Mouse (Mus musculus): ENCODE measurements at regions not wholly inside any gene's neighbourhood (a gene's known extent, or its start where the extent isn't known, plus 50 kb on each side); places are given as distances from the start of the nearest gene placed in this dataset.

DNA sequence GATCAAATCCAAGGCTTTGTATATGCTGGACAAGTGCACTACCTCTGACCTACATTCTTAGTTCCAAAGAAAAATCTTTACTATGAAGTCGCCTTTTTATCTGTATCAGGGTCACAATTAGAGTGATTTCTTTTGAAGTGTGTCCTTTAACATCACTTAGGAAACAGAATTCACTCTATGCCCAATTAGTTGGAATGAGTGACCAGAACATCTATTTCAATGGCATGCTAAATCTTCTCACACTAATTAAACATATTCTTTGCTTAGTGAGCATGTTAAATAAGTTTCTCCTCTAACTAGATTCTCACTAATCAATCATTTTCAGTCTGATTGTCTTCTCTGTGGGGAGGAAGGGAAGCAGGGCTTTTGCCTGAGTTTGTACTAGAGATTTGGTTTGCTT is 84.9 kb downstream of the Arl6ip6 start:
- Histone ChIP-seq H3K36me3 (ENCODE audit: insufficient read depth, low read length) (no peaks in the 10 kb centered on the region), H3K4me3 (replicated peaks; ENCODE audit: low read depth, low read length) (no peak overlapping the region), H3K4me1 (replicated peaks; ENCODE audit: insufficient read depth, low read length) (no peaks in the 10 kb centered on the region), H3K27me3 (ENCODE audit: insufficient read depth, low read length) (no peaks in the 10 kb centered on the region), H3K9me3 (replicated peaks; ENCODE audit: low read length) (no peaks in the 10 kb centered on the region), H3K4me2 (ENCODE audit: low read length) (no peak overlapping the region), H3K9ac (ENCODE audit: low read depth, low read length) (no peak overlapping the region), H3K27ac (no peak overlapping the region)
- DNase-seq (ENCODE audit: low spot score) (no peak), ATAC-seq (replicated peaks; ENCODE audit: low FRiP score, low read depth) (no peak)
- no peak for TF ChIP-seq CTCF (IDR thresholded peaks at IDR 0.05; ENCODE audit: low read depth)
- WGBS, result 71% methylated on average over 1 of the region's 1 CpGs

DNA sequence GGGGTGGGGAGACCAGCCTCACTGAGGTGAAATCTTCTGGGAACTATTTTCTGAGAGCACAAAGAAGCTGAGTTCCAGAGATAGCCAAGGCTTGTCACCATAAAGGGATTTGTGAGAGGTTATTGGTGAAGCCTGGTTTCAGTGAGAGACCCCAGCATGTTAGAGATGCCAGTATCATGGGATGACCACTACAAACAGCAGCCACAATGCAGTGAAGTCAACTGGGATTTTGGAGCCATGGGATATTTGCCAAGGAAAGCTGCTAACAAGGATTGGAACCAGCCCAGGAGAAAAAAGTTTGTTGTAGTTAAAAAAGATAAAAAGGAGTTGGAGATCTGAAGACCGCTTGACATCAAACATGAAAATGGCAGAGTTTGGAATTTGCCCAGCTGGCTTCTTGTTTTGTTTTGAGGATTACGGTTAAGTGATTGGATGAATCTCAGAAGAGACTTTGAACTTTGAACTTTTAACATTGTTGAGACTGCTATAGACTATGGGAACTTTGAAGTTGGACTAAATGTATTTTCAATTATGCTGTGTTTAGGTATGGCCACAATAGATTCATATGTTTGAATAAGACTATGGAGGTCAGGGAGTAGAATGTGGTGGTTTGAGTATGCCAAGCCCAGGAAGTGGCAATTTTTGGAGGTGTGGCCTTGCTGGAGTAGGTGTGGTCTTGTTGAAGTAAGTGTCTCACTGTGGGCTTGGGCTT is 110.3 kb downstream of the Arl6ip6 start:
- WGBS, result 60% methylated on average over 2 of the region's 2 CpGs
- Histone ChIP-seq H3K4me1 (replicated peaks; ENCODE audit: insufficient read depth, low read length) (no peaks in the 10 kb centered on the region), H3K4me2 (ENCODE audit: low read length) (no peak overlapping the region), H3K27ac (no peak overlapping the region), H3K9me3 (replicated peaks; ENCODE audit: low read length) (no peaks in the 10 kb centered on the region), H3K4me3 (replicated peaks; ENCODE audit: low read depth, low read length) (no peak overlapping the region), H3K36me3 (ENCODE audit: insufficient read depth, low read length) (no peaks in the 10 kb centered on the region), H3K9ac (ENCODE audit: low read depth, low read length) (no peak overlapping the region), H3K27me3 (ENCODE audit: insufficient read depth, low read length) (no peaks in the 10 kb centered on the region)
- peak; percentile 12 for DNase-seq (ENCODE audit: low spot score)
- no peak for ATAC-seq (replicated peaks; ENCODE audit: low FRiP score, low read depth)
- no peak for TF ChIP-seq CTCF (IDR thresholded peaks at IDR 0.05; ENCODE audit: low read depth)

DNA sequence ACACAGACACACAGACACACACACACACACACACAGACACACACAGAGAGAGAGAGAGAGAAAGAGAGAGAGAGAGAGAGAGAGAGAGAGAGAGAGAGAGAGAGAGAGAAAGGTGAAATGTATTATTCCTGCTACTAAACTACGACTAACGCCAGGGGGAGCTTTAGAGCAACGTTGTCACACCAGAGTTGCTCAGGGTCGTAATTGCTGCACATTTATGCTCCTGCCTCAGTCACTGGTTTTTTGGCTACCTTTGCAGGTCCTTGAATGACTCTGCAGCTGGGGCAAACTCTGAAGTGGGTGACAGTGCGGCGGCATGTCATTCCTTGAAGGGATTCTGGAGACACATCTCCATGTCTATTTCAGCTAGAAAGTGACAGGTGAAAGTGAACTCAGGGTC is 139.2 kb downstream of the Arl6ip6 start:
- 29% methylated on average over 6 of the region's 6 CpGs for WGBS
- H3K9ac ChIP-seq (ENCODE audit: low read depth, low read length), result no peak overlapping the region
- no peak overlapping the region for H3K27ac ChIP-seq
- no peaks in the 10 kb centered on the region for H3K36me3 ChIP-seq (ENCODE audit: insufficient read depth, low read length)
- no peaks in the 10 kb centered on the region for H3K27me3 ChIP-seq (ENCODE audit: insufficient read depth, low read length)
- no peak overlapping the region for H3K4me3 ChIP-seq (replicated peaks; ENCODE audit: low read depth, low read length)
- DNase-seq (ENCODE audit: low spot score), result peak; percentile 56
- no peak overlapping the region for H3K4me2 ChIP-seq (ENCODE audit: low read length)
- H3K4me1 ChIP-seq (replicated peaks; ENCODE audit: insufficient read depth, low read length), result no peaks in the 10 kb centered on the region
- peak; percentile 66 for TF ChIP-seq CTCF (IDR thresholded peaks at IDR 0.05; ENCODE audit: low read depth)
- ATAC-seq (replicated peaks; ENCODE audit: low FRiP score, low read depth), result no peak; the same call in 1 of the 2 replicates
- H3K9me3 ChIP-seq (replicated peaks; ENCODE audit: low read length), result no peaks in the 10 kb centered on the region

DNA sequence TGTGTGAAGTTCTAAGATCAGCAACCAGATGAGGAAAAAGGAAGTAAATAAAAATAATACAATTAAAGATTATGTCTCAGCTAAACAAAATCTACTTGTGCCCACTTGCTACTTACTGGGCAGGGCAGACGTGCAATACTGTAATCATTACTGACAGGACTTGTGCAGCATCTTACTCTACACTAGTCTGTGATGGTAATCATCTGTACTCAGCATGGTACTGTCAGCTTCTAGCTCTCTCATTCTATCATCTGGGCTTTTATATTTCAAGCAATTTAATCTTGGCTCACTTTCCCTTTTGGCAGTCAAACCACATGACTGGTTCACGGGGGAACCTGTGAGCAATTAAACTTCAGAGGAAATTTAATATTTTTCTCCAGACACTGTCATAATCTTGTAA is 167.5 kb downstream of the Arl6ip6 start:
- Histone ChIP-seq H3K4me1 (replicated peaks; ENCODE audit: insufficient read depth, low read length) (no peaks in the 10 kb centered on the region), H3K36me3 (ENCODE audit: insufficient read depth, low read length) (no peaks in the 10 kb centered on the region), H3K4me2 (ENCODE audit: low read length) (no peak overlapping the region), H3K27ac (no peak overlapping the region), H3K9ac (ENCODE audit: low read depth, low read length) (no peak overlapping the region), H3K9me3 (replicated peaks; ENCODE audit: low read length) (no peaks in the 10 kb centered on the region), H3K27me3 (ENCODE audit: insufficient read depth, low read length) (no peaks in the 10 kb centered on the region), H3K4me3 (replicated peaks; ENCODE audit: low read depth, low read length) (no peak overlapping the region)
- ATAC-seq (replicated peaks; ENCODE audit: low FRiP score, low read depth) (no peak), DNase-seq (ENCODE audit: low spot score) (no peak)
- no peak for TF ChIP-seq CTCF (IDR thresholded peaks at IDR 0.05; ENCODE audit: low read depth)
- 64% methylated on average over 2 of the region's 2 CpGs for WGBS

DNA sequence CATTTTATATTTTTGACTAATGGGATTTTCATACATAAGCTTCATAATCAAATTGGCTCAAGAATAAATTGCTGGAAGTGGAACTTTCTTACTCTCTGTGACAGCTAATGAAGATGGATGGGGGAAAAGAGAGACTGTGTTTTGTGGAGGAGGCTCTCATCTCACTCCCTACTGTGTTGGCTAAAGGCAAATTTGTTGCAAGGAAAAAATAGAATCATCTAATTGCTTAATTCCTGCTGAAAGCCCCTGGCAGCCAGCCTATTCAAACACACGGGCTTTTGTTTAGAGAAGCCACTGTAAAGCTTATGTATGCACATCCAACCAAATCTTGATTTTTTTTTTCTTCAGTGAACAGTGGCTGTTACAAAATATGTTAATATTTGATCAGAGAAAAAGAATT is 190.8 kb downstream of the Arl6ip6 start:
- H3K9ac ChIP-seq (ENCODE audit: low read depth, low read length), result no peak overlapping the region
- H3K9me3 ChIP-seq (replicated peaks; ENCODE audit: low read length), result no peaks in the 10 kb centered on the region
- no peak overlapping the region for H3K4me2 ChIP-seq (ENCODE audit: low read length)
- no peak overlapping the region for H3K27ac ChIP-seq
- TF ChIP-seq CTCF (IDR thresholded peaks at IDR 0.05; ENCODE audit: low read depth), result no peak
- H3K4me1 ChIP-seq (replicated peaks; ENCODE audit: insufficient read depth, low read length), result 0 out of 2 replicates have a peak, but pooled peaks cover 4% of the 10 kb centered on the region
- ATAC-seq (replicated peaks; ENCODE audit: low FRiP score, low read depth), result no peak
- 6% methylated on average over 1 of the region's 1 CpGs for WGBS
- H3K4me3 ChIP-seq (replicated peaks; ENCODE audit: low read depth, low read length), result no peak overlapping the region
- H3K36me3 ChIP-seq (ENCODE audit: insufficient read depth, low read length), result no peaks in the 10 kb centered on the region
- no peaks in the 10 kb centered on the region for H3K27me3 ChIP-seq (ENCODE audit: insufficient read depth, low read length)
- peak; percentile 68 for DNase-seq (ENCODE audit: low spot score)

DNA sequence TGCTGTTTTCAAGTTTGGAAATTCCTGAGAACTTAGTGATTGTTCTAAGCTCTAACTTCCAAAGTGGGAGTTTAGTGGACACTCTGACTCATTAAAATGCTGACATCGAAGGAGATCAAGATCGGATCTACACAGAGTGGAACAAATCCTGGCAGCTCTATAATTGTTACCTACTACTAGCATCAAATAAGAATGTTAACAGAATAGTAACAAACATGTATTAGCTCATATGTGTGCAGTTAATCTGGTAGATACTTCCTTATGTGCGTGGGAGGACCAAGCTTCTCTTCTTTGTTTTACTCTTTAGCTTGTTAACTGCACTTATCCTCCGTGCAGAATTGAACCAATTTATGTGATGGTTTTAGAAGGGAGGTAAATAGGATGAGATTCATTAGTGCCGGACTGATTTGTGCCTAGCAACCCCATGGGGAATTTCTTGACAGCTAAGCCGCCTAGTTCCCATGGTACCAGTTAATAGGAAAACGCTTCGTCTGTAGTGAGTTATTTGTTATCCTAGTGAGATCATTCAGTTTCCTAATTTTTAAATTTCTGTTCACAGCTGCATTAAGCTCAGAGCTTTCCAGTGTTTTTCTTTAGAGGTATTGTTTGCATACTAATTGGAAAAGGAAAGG is 193.1 kb downstream of the Arl6ip6 start:
- ATAC-seq (replicated peaks; ENCODE audit: low FRiP score, low read depth), result no peak
- H3K9ac ChIP-seq (ENCODE audit: low read depth, low read length), result no peak overlapping the region

More for the DNA sequence above, 193.1 kb downstream of the Arl6ip6 start:
- no peak overlapping the region for H3K4me2 ChIP-seq (ENCODE audit: low read length)
- TF ChIP-seq CTCF (IDR thresholded peaks at IDR 0.05; ENCODE audit: low read depth), result no peak
- H3K27me3 ChIP-seq (ENCODE audit: insufficient read depth, low read length), result no peaks in the 10 kb centered on the region
- DNase-seq (ENCODE audit: low spot score), result no peak
- H3K4me1 ChIP-seq (replicated peaks; ENCODE audit: insufficient read depth, low read length), result 0 out of 2 replicates have a peak, but pooled peaks cover 4% of the 10 kb centered on the region
- no peak overlapping the region for H3K4me3 ChIP-seq (replicated peaks; ENCODE audit: low read depth, low read length)
- no peaks in the 10 kb centered on the region for H3K36me3 ChIP-seq (ENCODE audit: insufficient read depth, low read length)
- H3K27ac ChIP-seq, result no peak overlapping the region
- WGBS, result 35% methylated on average over 8 of the region's 8 CpGs
- H3K9me3 ChIP-seq (replicated peaks; ENCODE audit: low read length), result no peaks in the 10 kb centered on the region
